Mouse (Mus musculus): Measurements from ENCODE around the gene Tcfl5. TPM values are rescaled to one million over a fixed set of nuclear protein-coding genes. Genes with fewer than 3 reads are reported as not detected.

Gene Tcfl5
- polyA plus RNA-seq, 2 experiments = 0.70 to 1.8 TPM

DNA sequence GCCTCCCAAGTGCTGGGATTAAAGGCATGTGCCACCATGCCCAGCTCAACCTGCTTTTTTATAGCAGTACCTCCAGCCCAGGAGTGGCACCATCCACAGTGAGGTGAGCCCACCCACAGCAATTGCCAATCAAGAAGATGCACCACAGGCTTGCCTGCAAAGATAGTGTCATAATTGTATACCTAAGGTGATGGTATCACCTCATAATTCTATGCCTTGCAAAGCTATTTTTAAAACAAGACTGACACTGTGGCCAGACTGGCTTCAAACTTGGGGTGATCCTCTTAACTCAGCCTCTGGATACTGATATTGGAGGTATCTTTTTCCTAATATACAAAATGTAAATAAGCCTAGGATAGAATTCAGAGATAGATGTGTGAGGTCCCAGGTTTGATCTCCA lies 1.1 kb upstream of the Tcfl5 start:
- TF ChIP-seq POLR2A (IDR thresholded peaks at IDR 0.05; ENCODE audit: borderline replicate concordance, extremely low read depth, insufficient read depth, insufficient read length) = no peak
- H3K4me1 ChIP-seq (ENCODE audit: control insufficient read depth, insufficient read depth, low read length) = no peaks in the 10 kb centered on the region
- H3K36me3 ChIP-seq (ENCODE audit: control insufficient read depth, insufficient read depth, low read length) = no peaks in the 10 kb centered on the region
- H3K9me3 ChIP-seq (ENCODE audit: control insufficient read depth, low read length) = peaks cover 21% of the 10 kb centered on the region
- peaks cover 36% of the 10 kb centered on the region for H3K27me3 ChIP-seq (ENCODE audit: control insufficient read depth, insufficient read depth, low read length)
- DNase-seq (ENCODE audit: low spot score) (no peak), ATAC-seq (ENCODE audit: low FRiP score, low read depth) (no peak)
- no peak overlapping the region for H3K4me2 ChIP-seq (replicated peaks; ENCODE audit: low read depth, low read length, severe bottlenecking)
- H3K9ac ChIP-seq (ENCODE audit: low read depth, low read length, severe bottlenecking) = no peak overlapping the region
- H3K27ac ChIP-seq (replicated peaks; ENCODE audit: low read depth, low read length) = no peak overlapping the region
- H3K4me3 ChIP-seq (replicated peaks; ENCODE audit: low read length) = no peak overlapping the region

- Histone ChIP-seq H3K9me3 (ENCODE audit: control insufficient read depth, low read length) (peaks cover 21% of the 10 kb centered on the region), H3K4me2 (replicated peaks; ENCODE audit: low read depth, low read length, severe bottlenecking) (peak overlapping the region; percentile 46), H3K27me3 (ENCODE audit: control insufficient read depth, insufficient read depth, low read length) (peaks cover 36% of the 10 kb centered on the region), H3K27ac (replicated peaks; ENCODE audit: low read depth, low read length) (no peak overlapping the region), H3K4me3 (replicated peaks; ENCODE audit: low read length) (peak overlapping the region; percentile 39), H3K9ac (ENCODE audit: low read depth, low read length, severe bottlenecking) (peak overlapping the region; percentile 34), H3K4me1 (ENCODE audit: control insufficient read depth, insufficient read depth, low read length) (no peaks in the 10 kb centered on the region), H3K36me3 (ENCODE audit: control insufficient read depth, insufficient read depth, low read length) (no peaks in the 10 kb centered on the region)
- ATAC-seq (ENCODE audit: low FRiP score, low read depth) = peak; percentile 37
- no peak for TF ChIP-seq POLR2A (IDR thresholded peaks at IDR 0.05; ENCODE audit: borderline replicate concordance, extremely low read depth, insufficient read depth, insufficient read length)
- WGBS = 4% methylated on average over 41 of the region's 112 CpGs
- no peak for DNase-seq (ENCODE audit: low spot score)
These were observed 643 bp downstream of the Tcfl5 start for GRCm38 (mm10) chr2:180641576-180642554.

GRCm38 (mm10) chr2:180611882-180612281 lies 30.6 kb downstream of the Tcfl5 start:
- no peak overlapping the region for H3K4me3 ChIP-seq (replicated peaks; ENCODE audit: low read length)
- H3K9ac ChIP-seq (ENCODE audit: low read depth, low read length, severe bottlenecking) = no peak overlapping the region
- 0 out of 2 replicates have a peak, but pooled peaks cover 3% of the 10 kb centered on the region for H3K4me1 ChIP-seq (ENCODE audit: control insufficient read depth, insufficient read depth, low read length)
- ATAC-seq (ENCODE audit: low FRiP score, low read depth) (peak; percentile 56), DNase-seq (ENCODE audit: low spot score) (no peak)
- peaks cover 22% of the 10 kb centered on the region for H3K36me3 ChIP-seq (ENCODE audit: control insufficient read depth, insufficient read depth, low read length)
- no peaks in the 10 kb centered on the region for H3K9me3 ChIP-seq (ENCODE audit: control insufficient read depth, low read length)
- no peak for TF ChIP-seq POLR2A (IDR thresholded peaks at IDR 0.05; ENCODE audit: borderline replicate concordance, extremely low read depth, insufficient read depth, insufficient read length)
- peak overlapping the region; percentile 70; the same call in 1 of the 2 replicates for H3K27ac ChIP-seq (replicated peaks; ENCODE audit: low read depth, low read length)
- no peaks in the 10 kb centered on the region for H3K27me3 ChIP-seq (ENCODE audit: control insufficient read depth, insufficient read depth, low read length)
- WGBS = 52% methylated on average over 2 of the region's 2 CpGs
- no peak overlapping the region for H3K4me2 ChIP-seq (replicated peaks; ENCODE audit: low read depth, low read length, severe bottlenecking)

- DNase-seq (ENCODE audit: low spot score) = no peak
- no peaks in the 10 kb centered on the region for H3K27me3 ChIP-seq (ENCODE audit: control insufficient read depth, insufficient read depth, low read length)
- H3K4me1 ChIP-seq (ENCODE audit: control insufficient read depth, insufficient read depth, low read length) = 0 out of 2 replicates have a peak, but pooled peaks cover 3% of the 10 kb centered on the region
- H3K27ac ChIP-seq (replicated peaks; ENCODE audit: low read depth, low read length) = peak overlapping the region; percentile 70
- no peak overlapping the region for H3K4me3 ChIP-seq (replicated peaks; ENCODE audit: low read length)
- no peak for TF ChIP-seq POLR2A (IDR thresholded peaks at IDR 0.05; ENCODE audit: borderline replicate concordance, extremely low read depth, insufficient read depth, insufficient read length)
- no peak overlapping the region for H3K9ac ChIP-seq (ENCODE audit: low read depth, low read length, severe bottlenecking)
- H3K9me3 ChIP-seq (ENCODE audit: control insufficient read depth, low read length) = no peaks in the 10 kb centered on the region
- 71% methylated on average over 4 of the region's 4 CpGs for WGBS
- no peak overlapping the region for H3K4me2 ChIP-seq (replicated peaks; ENCODE audit: low read depth, low read length, severe bottlenecking)
- ATAC-seq (ENCODE audit: low FRiP score, low read depth) = no peak
- H3K36me3 ChIP-seq (ENCODE audit: control insufficient read depth, insufficient read depth, low read length) = peaks cover 31% of the 10 kb centered on the region
These were observed 32.2 kb downstream of the Tcfl5 start for GRCm38 (mm10) chr2:180610283-180610682.

DNA sequence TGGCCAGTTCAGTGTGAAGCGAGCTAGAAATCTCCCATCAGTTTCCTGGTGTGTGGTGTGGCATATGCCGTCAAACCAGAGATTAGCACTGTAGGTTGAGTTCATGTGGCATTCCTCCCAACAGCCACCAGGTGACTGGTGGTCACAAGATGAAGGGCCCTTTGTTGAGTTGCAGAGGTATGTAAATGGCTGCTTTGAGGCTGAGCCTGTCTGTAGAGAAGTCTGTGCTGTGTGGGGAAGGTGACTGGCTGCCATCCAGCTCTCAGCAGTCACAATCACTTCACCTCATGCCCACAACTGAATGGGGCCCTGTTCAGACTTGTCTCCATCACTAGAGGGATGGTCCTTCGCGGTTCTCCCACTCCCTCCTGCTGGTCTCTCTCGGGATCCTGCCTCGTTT lies 37.7 kb downstream of the Tcfl5 start:
- ATAC-seq (ENCODE audit: low FRiP score, low read depth) = peak; percentile 60
- H3K9ac ChIP-seq (ENCODE audit: low read depth, low read length, severe bottlenecking) = no peak overlapping the region
- 0 out of 2 replicates have a peak overlapping the region, but pooled peaks have one; percentile 53 for H3K27ac ChIP-seq (replicated peaks; ENCODE audit: low read depth, low read length)

More for the DNA sequence above, 37.7 kb downstream of the Tcfl5 start:
- Histone ChIP-seq H3K36me3 (ENCODE audit: control insufficient read depth, insufficient read depth, low read length) (peaks cover 18% of the 10 kb centered on the region), H3K4me3 (replicated peaks; ENCODE audit: low read length) (no peak overlapping the region; the same call in 1 of the 2 replicates), H3K27me3 (ENCODE audit: control insufficient read depth, insufficient read depth, low read length) (no peaks in the 10 kb centered on the region), H3K4me1 (ENCODE audit: control insufficient read depth, insufficient read depth, low read length) (peaks cover 11% of the 10 kb centered on the region), H3K4me2 (replicated peaks; ENCODE audit: low read depth, low read length, severe bottlenecking) (no peak overlapping the region), H3K9me3 (ENCODE audit: control insufficient read depth, low read length) (no peaks in the 10 kb centered on the region)
- no peak for TF ChIP-seq POLR2A (IDR thresholded peaks at IDR 0.05; ENCODE audit: borderline replicate concordance, extremely low read depth, insufficient read depth, insufficient read length)
- DNase-seq (ENCODE audit: low spot score) = no peak
- WGBS = 28% methylated on average over 6 of the region's 6 CpGs
